Mouse (Mus musculus) embryonic facial prominence, embryonic 11.5 days (tissue): ENCODE data around the gene Gm3106. TPM values are rescaled to one million over a fixed set of nuclear protein-coding genes. Genes with fewer than 3 reads are reported as not detected.
"Not testable (repeated sequence)": the region's sequence is repeated elsewhere in the genome, so short reads cannot be mapped to it uniquely, and the experiment has no call there.

Source experiments
- ATAC-seq: fragments of 200-750 bp; cut with Nextera tagmentation; replicated peaks from 2 replicates; pipeline ENCODE4 v1.8.0; 2017; ENCODE audit warnings: low read depth; ENCODE audit not compliant: insufficient number of reproducible peaks, low FRiP score, low TSS enrichment
- DNase-seq: peaks from one replicate; pipeline ENCODE4 v3.0.0-alpha.2; 2015; ENCODE audit warnings: low spot score
- H3K27ac ChIP-seq: fragments of 300-500 bp; sonication (generic); replicated peaks from 2 replicates; pipeline ENCODE4 v1.5.1; 2014; ENCODE audit warnings: mild to moderate bottlenecking, low read depth, low read length, control low read depth
- H3K27me3 ChIP-seq: fragments of 300-500 bp; sonication (generic); 2 replicates; pipeline ENCODE4 v1.6.1; 2014; ENCODE audit warnings: mild to moderate bottlenecking, low read length, moderate library complexity, mixed read lengths; ENCODE audit not compliant: control insufficient read depth, insufficient read depth
- H3K36me3 ChIP-seq: fragments of 300-500 bp; sonication (generic); replicated peaks from 2 replicates; pipeline ENCODE4 v1.6.1; 2014; ENCODE audit warnings: low read depth, mild to moderate bottlenecking, low read length, moderate library complexity, mixed read lengths; ENCODE audit not compliant: control insufficient read depth, insufficient read depth
- H3K4me1 ChIP-seq: fragments of 300-500 bp; sonication (generic); 2 replicates; pipeline ENCODE4 v1.6.1; 2014; ENCODE audit warnings: low read length, mixed read lengths; ENCODE audit not compliant: control insufficient read depth, insufficient read depth
- H3K4me2 ChIP-seq: fragments of 300-500 bp; sonication (generic); 2 replicates; pipeline ENCODE4 v1.6.1; 2014; ENCODE audit warnings: low read depth, mild to moderate bottlenecking, control low read depth, low read length, moderate library complexity
- H3K4me3 ChIP-seq: fragments of 300-500 bp; sonication (generic); 2 replicates; pipeline ENCODE4 v1.5.1; 2014; ENCODE audit warnings: low read depth, low read length, control low read depth
- H3K9ac ChIP-seq: fragments of 300-500 bp; sonication (generic); replicated peaks from 2 replicates; pipeline ENCODE4 v1.6.1; 2014; ENCODE audit warnings: mild to moderate bottlenecking, control low read depth, low read length
- H3K9me3 ChIP-seq: fragments of 300-500 bp; sonication (generic); replicated peaks from 2 replicates; pipeline ENCODE4 v1.6.1; 2016; ENCODE audit warnings: mild to moderate bottlenecking, low read length, inconsistent platforms, mixed read lengths; ENCODE audit not compliant: control insufficient read depth
- WGBS: fragments of 180-500 bp; shearing (Covaris S2); extraction: QIAGEN DNeasy Blood & Tissue Kit; methylation state at CpG from one replicate; pipeline ENCODE4 v1.1.7; 2014; 5-methylcytosine and 5-hydroxymethylcytosine counted together
- polyA plus RNA-seq: library from polyadenylated mRNA; unstranded; fragments of >200 nt; fragmentation: Nextera tagmentation; extraction: Ambion mirVana; gene quantifications from 2 replicates; pipeline ENCODE4 v1.2.1, GENCODE M21; 2014

The Gm3106 gene
- polyA plus RNA-seq = not detected in 2 replicates

GRCm38 (mm10) chr5:94217705-94218104, at the start of gene Gm3106:
Gm3106 (plus strand) TSS chr5:94218005.
- WGBS = no CpG with 5 or more reads among the region's 2 CpGs
- H3K9ac ChIP-seq, H3K4me2 ChIP-seq, H3K4me3 ChIP-seq, H3K27ac ChIP-seq, H3K9me3 ChIP-seq, DNase-seq, H3K36me3 ChIP-seq, H3K4me1 ChIP-seq, ATAC-seq, H3K27me3 ChIP-seq: not testable (repeated sequence)

Other genes starting within 250 kb of the Gm3106 start
- not detected in 2 replicates for gene BC061212, start 147.5 kb upstream of the Gm3106 start, polyA plus RNA-seq
- not detected in 2 replicates for gene Gm6351, start 141.6 kb upstream of the Gm3106 start, polyA plus RNA-seq
- not detected in 2 replicates for gene A430089I19Rik, start 88.8 kb downstream of the Gm3106 start, polyA plus RNA-seq
- not detected in 2 replicates for gene Gm6502, start 96.4 kb downstream of the Gm3106 start, polyA plus RNA-seq
- gene AA792892, start 121.7 kb downstream of the Gm3106 start, polyA plus RNA-seq = not detected in 2 replicates
- gene Gm7682, start 227.8 kb downstream of the Gm3106 start, polyA plus RNA-seq = not detected in 2 replicates